Mouse (Mus musculus) liver, embryonic 16.5 days (tissue): ENCODE measurements at regions not wholly inside any gene's neighbourhood (a gene's known extent, or its start where the extent isn't known, plus 50 kb on each side); places are given as distances from the start of the nearest gene placed in this dataset.
A peak's percentile ranks its signal among the peaks of the same experiment; 100 is the strongest.
"Not testable (repeated sequence)": the region's sequence is repeated elsewhere in the genome, so short reads cannot be mapped to it uniquely, and the experiment has no call there.

ENCODE experiments used
- ATAC-seq: fragments of 200-750 bp; cut with Nextera tagmentation; 2 replicates; pipeline ENCODE4 v1.8.0; 2017; ENCODE audit warnings: low read depth, mild to moderate bottlenecking, moderate number of reproducible peaks, moderate library complexity
- H3K27ac ChIP-seq: fragments of 300-500 bp; sonication (generic); 2 replicates; pipeline ENCODE4 v1.5.1; 2014; ENCODE audit warnings: mild to moderate bottlenecking, low read length
- H3K27me3 ChIP-seq: fragments of 300-500 bp; sonication (generic); 2 replicates; pipeline ENCODE4 v1.6.1; 2014; ENCODE audit warnings: low read depth, low read length, mixed read lengths; ENCODE audit not compliant: control insufficient read depth, insufficient read depth
- H3K36me3 ChIP-seq: fragments of 300-500 bp; sonication (generic); 2 replicates; pipeline ENCODE4 v1.6.1; 2014; ENCODE audit warnings: mild to moderate bottlenecking; ENCODE audit not compliant: control insufficient read depth, insufficient read depth
- H3K4me1 ChIP-seq: fragments of 300-500 bp; sonication (generic); 2 replicates; pipeline ENCODE4 v1.6.1; 2014; ENCODE audit warnings: low read depth, low read length, mixed read lengths; ENCODE audit not compliant: control insufficient read depth
- H3K4me2 ChIP-seq: fragments of 300-500 bp; sonication (generic); 2 replicates; pipeline ENCODE4 v1.6.1; 2014; ENCODE audit warnings: low read depth, low read length, mixed read lengths
- H3K4me3 ChIP-seq: fragments of 300-500 bp; sonication (generic); 2 replicates; pipeline ENCODE4 v1.5.1; 2014; ENCODE audit warnings: low read depth, mild to moderate bottlenecking, low read length
- H3K9ac ChIP-seq: fragments of 300-500 bp; sonication (generic); 2 replicates; pipeline ENCODE4 v1.6.1; 2014; ENCODE audit warnings: low read depth, low read length
- H3K9me3 ChIP-seq: fragments of 300-500 bp; sonication (generic); replicated peaks from 2 replicates; pipeline ENCODE4 v1.6.1; 2016; ENCODE audit warnings: low read length; ENCODE audit not compliant: control insufficient read depth
- WGBS: fragments of 180-500 bp; shearing (Covaris S2); extraction: QIAGEN DNeasy Blood & Tissue Kit; methylation state at CpG from one replicate; pipeline ENCODE4 v1.1.7; 2014; ENCODE audit not compliant: insufficient replicate concordance; 5-methylcytosine and 5-hydroxymethylcytosine counted together

DNA sequence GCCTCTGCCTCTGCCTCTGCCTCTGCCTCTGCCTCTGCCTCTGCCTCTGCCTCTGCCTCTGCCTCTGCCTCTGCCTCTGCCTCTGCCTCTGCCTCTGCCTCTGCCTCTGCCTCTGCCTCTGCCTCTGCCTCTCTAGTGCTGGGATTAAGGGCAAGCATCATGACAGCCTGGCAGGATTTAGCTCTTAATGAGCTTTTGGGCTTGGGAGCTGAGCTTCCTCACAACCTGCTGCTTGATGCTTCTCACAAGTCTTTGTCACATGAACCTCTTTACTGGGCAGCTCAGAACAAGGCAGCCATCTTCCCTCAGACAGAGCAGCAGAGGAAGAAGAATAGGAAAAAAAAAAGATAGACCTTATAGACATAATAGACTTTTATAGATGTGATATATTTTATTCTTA, 152.6 kb downstream of the Gm5426 start:
- not testable (repeated sequence) for H3K4me3 ChIP-seq, H3K27me3 ChIP-seq, ATAC-seq, H3K36me3 ChIP-seq, H3K4me2 ChIP-seq, H3K9me3 ChIP-seq, H3K9ac ChIP-seq, H3K4me1 ChIP-seq, H3K27ac ChIP-seq

GRCm38 (mm10) chr10:96293622-96294021, 157.2 kb downstream of the Gm5426 start:
- ATAC-seq: no peak
- H3K4me2 ChIP-seq: no peak overlapping the region

GRCm38 (mm10) chr10:96294666-96295065, 158.3 kb downstream of the Gm5426 start:
- H3K9me3 ChIP-seq: no peaks in the 10 kb centered on the region
- H3K27me3 ChIP-seq: no peaks in the 10 kb centered on the region
- WGBS: 38% methylated on average over 2 of the region's 2 CpGs
- ATAC-seq: no peak
- no peak overlapping the region for H3K4me3 ChIP-seq
- H3K9ac ChIP-seq: no peak overlapping the region
- H3K36me3 ChIP-seq: no peaks in the 10 kb centered on the region
- no peak overlapping the region for H3K27ac ChIP-seq
- H3K4me1 ChIP-seq: no peaks in the 10 kb centered on the region
- no peak overlapping the region for H3K4me2 ChIP-seq

More at GRCm38 (mm10) chr10:96293622-96294021, 157.2 kb downstream of the Gm5426 start:
- Histone ChIP-seq H3K9ac (no peak overlapping the region), H3K4me1 (no peaks in the 10 kb centered on the region), H3K9me3 (no peaks in the 10 kb centered on the region), H3K4me3 (no peak overlapping the region), H3K27ac (no peak overlapping the region), H3K36me3 (no peaks in the 10 kb centered on the region), H3K27me3 (no peaks in the 10 kb centered on the region)
- 61% methylated on average over 7 of the region's 7 CpGs for WGBS

DNA sequence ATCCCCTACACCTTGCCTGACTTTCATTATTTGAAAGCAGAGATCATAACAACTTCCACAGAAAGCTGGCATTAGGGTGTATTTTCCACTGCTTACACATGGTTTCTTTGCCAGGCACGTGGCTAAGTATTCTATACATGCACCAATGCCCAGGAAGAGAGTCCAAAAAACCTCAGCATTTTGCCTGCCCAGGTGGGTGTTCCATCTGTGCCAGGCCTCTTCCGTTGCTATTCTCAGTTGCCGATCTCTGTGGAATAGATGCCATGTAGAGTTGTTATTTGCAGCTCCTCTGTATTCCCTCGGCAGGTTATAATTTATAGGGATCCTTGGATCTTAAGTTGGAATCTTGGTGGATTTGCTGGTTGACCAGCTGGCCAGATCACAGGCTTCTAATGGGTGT, 161.3 kb downstream of the Gm5426 start:
- no peak overlapping the region for H3K27ac ChIP-seq
- WGBS: 60% methylated on average over 4 of the region's 4 CpGs
- no peak overlapping the region for H3K9ac ChIP-seq
- no peaks in the 10 kb centered on the region for H3K36me3 ChIP-seq
- no peaks in the 10 kb centered on the region for H3K9me3 ChIP-seq
- no peaks in the 10 kb centered on the region for H3K4me1 ChIP-seq
- H3K27me3 ChIP-seq: no peaks in the 10 kb centered on the region
- no peak overlapping the region for H3K4me2 ChIP-seq
- ATAC-seq: no peak
- no peak overlapping the region for H3K4me3 ChIP-seq

GRCm38 (mm10) chr10:96298566-96298965, 162.2 kb downstream of the Gm5426 start:
- Histone ChIP-seq H3K4me2 (no peak overlapping the region), H3K27ac (no peak overlapping the region), H3K9ac (no peak overlapping the region), H3K27me3 (no peaks in the 10 kb centered on the region), H3K9me3 (no peaks in the 10 kb centered on the region), H3K4me3 (no peak overlapping the region), H3K4me1 (no peaks in the 10 kb centered on the region), H3K36me3 (no peaks in the 10 kb centered on the region)
- ATAC-seq: 0 out of 2 replicates have a peak, but pooled peaks have one; percentile 24
- 61% methylated on average over 5 of the region's 5 CpGs for WGBS

DNA sequence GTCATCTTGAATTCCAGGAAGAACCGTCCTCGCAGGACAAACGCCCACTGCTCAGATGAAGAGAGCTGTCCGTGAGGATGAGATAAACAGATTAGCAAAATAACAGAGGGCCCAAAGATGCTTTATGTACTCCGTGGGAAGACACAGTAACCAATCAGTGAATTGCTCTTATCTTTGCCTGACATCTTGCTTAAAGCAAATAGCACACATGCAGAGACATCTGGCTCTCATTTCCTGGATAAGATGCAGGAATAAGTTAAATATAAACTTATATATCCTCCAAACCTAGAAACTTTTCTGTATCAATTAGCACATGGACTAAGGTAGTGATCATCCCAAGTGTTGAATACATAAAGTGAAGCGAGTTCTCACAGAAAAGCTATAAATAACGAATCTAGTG, 169.3 kb downstream of the Gm5426 start:
- Histone ChIP-seq H3K4me2 (no peak overlapping the region), H3K27me3 (no peaks in the 10 kb centered on the region), H3K36me3 (no peaks in the 10 kb centered on the region), H3K9ac (no peak overlapping the region), H3K9me3 (no peaks in the 10 kb centered on the region), H3K27ac (no peak overlapping the region), H3K4me1 (no peaks in the 10 kb centered on the region), H3K4me3 (no peak overlapping the region)
- WGBS: 52% methylated on average over 7 of the region's 7 CpGs
- no peak for ATAC-seq

DNA sequence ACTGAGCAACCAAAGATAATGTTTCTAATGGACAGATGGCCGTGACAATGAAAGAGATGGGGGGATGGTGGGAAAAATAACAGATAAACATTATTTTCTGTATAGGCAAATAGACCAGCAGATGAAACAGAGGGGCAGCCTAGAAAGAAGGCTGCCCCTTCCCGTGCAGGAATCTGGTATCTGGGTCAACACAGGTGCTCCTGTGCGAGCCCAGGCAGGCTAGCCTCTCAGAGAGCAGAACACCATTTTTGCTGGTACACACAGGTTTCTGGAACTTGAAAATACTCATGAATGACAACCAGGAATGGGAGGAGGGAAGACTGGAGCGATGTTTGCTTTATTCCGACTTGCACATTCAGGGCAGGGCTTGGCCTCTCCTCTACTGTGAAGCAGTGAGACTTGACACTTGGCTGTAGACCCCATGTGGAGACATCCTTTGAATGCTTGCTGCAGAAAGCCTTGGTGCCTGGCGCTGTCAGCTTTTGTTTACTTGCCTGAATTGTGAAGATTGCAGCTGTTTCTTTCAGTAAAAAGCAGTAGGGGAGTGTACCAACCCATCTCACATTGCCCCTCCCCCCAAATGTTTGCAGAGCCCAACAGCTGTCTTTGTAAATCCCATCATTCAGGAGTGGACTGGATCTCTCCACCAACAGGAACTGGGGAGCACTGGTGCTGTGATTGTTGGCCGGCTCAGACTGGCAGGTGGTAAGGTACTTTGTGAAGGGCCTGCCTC, 172.5 kb downstream of the Gm5426 start:
- Histone ChIP-seq H3K4me2 (no peak overlapping the region), H3K27ac (no peak overlapping the region), H3K4me3 (no peak overlapping the region), H3K9me3 (no peaks in the 10 kb centered on the region; the same call in 1 of the 2 replicates), H3K4me1 (no peaks in the 10 kb centered on the region), H3K27me3 (no peaks in the 10 kb centered on the region), H3K9ac (no peak overlapping the region), H3K36me3 (no peaks in the 10 kb centered on the region)
- 28% methylated on average over 7 of the region's 7 CpGs for WGBS
- no peak for ATAC-seq

- no peak overlapping the region for H3K27ac ChIP-seq
Measured at GRCm38 (mm10) chr10:96309766-96310165, 173.4 kb downstream of the Gm5426 start.

GRCm38 (mm10) chr10:96325297-96325696, 188.9 kb downstream of the Gm5426 start:
- Histone ChIP-seq H3K36me3 (no peaks in the 10 kb centered on the region), H3K4me1 (no peaks in the 10 kb centered on the region), H3K27ac (no peak overlapping the region), H3K4me2 (no peak overlapping the region), H3K9ac (no peak overlapping the region), H3K9me3 (no peaks in the 10 kb centered on the region), H3K27me3 (no peaks in the 10 kb centered on the region), H3K4me3 (no peak overlapping the region)
- 48% methylated on average over 1 of the region's 1 CpGs for WGBS
- ATAC-seq: no peak

More at GRCm38 (mm10) chr10:96309766-96310165, 173.4 kb downstream of the Gm5426 start:
- H3K27me3 ChIP-seq: no peaks in the 10 kb centered on the region
- ATAC-seq: no peak
- H3K4me3 ChIP-seq: no peak overlapping the region
- H3K36me3 ChIP-seq: no peaks in the 10 kb centered on the region
- no peak overlapping the region for H3K9ac ChIP-seq
- WGBS: 48% methylated on average over 4 of the region's 4 CpGs
- H3K4me2 ChIP-seq: no peak overlapping the region
- no peaks in the 10 kb centered on the region; the same call in 1 of the 2 replicates for H3K9me3 ChIP-seq
- H3K4me1 ChIP-seq: no peaks in the 10 kb centered on the region
